Mouse (Mus musculus) MEL (cell line): ENCODE results near the gene Olfr1020. TPM values are rescaled to one million over a fixed set of nuclear protein-coding genes. Genes with fewer than 3 reads are reported as not detected.

Experiments
- DNase-seq: peaks from one replicate; pipeline ENCODE4 v3.0.0; 2011; ENCODE audit warnings: low read depth, low spot score
- H3K27ac ChIP-seq: 2 replicates; pipeline ENCODE4 v1.5.1; 2012; ENCODE audit warnings: low read depth, mild to moderate bottlenecking, control low read depth, low read length, moderate library complexity; ENCODE audit not compliant: control insufficient read depth
- H3K27me3 ChIP-seq, 2 experiments: fragments of 150-350 bp in 1 of 2; sonication (generic) in 1 of 2; 2 replicates each; pipeline ENCODE4 v1.6.1; 2012; ENCODE audit warnings: low read length in 2 of 2, mild to moderate bottlenecking in 2 of 2, improper control_type of control experiment in 1 of 2, moderate library complexity in 1 of 2; ENCODE audit not compliant: insufficient read depth in 2 of 2, control insufficient read depth in 1 of 2
- H3K36me3 ChIP-seq, 2 experiments: 2 replicates each; pipeline ENCODE4 v1.6.1; 2012 to 2014; ENCODE audit warnings: low read length in 2 of 2, improper control_type of control experiment in 1 of 2, inconsistent platforms in 1 of 2, mild to moderate bottlenecking in 1 of 2; ENCODE audit not compliant: insufficient read depth in 2 of 2, control insufficient read depth in 1 of 2
- H3K4me1 ChIP-seq, 2 experiments: fragments of 150-350 bp in 1 of 2; sonication (generic) in 1 of 2; 2 replicates each; pipeline ENCODE4 v1.6.1; 2012; ENCODE audit warnings: low read length in 2 of 2, improper control_type of control experiment in 1 of 2, mild to moderate bottlenecking in 1 of 2; ENCODE audit not compliant: insufficient read depth in 2 of 2, control insufficient read depth in 1 of 2
- H3K4me3 ChIP-seq, 2 experiments: fragments of 150-350 bp in 1 of 2; sonication (generic) in 1 of 2; 2 replicates each; pipeline ENCODE4 v1.5.1; 2012; ENCODE audit warnings: low read depth in 2 of 2, low read length in 2 of 2, mild to moderate bottlenecking in 2 of 2, moderate library complexity in 2 of 2, control low read depth in 1 of 2, improper control_type of control experiment in 1 of 2; ENCODE audit not compliant: control insufficient read depth in 1 of 2, insufficient read depth in 1 of 2
- H3K79me2 ChIP-seq: 2 replicates; pipeline ENCODE4 v1.6.1; 2012; ENCODE audit warnings: mild to moderate bottlenecking, low read length, moderate library complexity; ENCODE audit not compliant: control insufficient read depth, poor library complexity, insufficient read depth
- H3K9ac ChIP-seq: 2 replicates; pipeline ENCODE4 v1.6.1; 2012; ENCODE audit warnings: low read depth, mild to moderate bottlenecking, control low read depth, low read length, moderate library complexity; ENCODE audit not compliant: control insufficient read depth, poor library complexity, severe bottlenecking
- H3K9me3 ChIP-seq: fragments of 150-350 bp; sonication (generic); replicated peaks from 2 replicates; pipeline ENCODE4 v1.6.1; 2012; ENCODE audit warnings: mild to moderate bottlenecking, low read length, improper control_type of control experiment, moderate library complexity; ENCODE audit not compliant: insufficient read depth
- CHD1 ChIP-seq: IDR thresholded peaks from 2 replicates; pipeline ENCODE4 v1.6.1; 2012; ENCODE audit warnings: low read depth, mild to moderate bottlenecking, inconsistent platforms, low read length, improper control_type of control experiment
- CHD2 ChIP-seq: IDR thresholded peaks from 2 replicates; pipeline ENCODE4 v1.6.1; 2011; ENCODE audit warnings: low read length, improper control_type of control experiment
- E2F4 ChIP-seq: IDR thresholded peaks from 2 replicates; pipeline ENCODE4 v1.6.1; 2011; ENCODE audit warnings: low read depth, low read length, improper control_type of control experiment, borderline replicate concordance
- GABPA ChIP-seq: IDR thresholded peaks from 2 replicates; pipeline ENCODE4 v1.6.1; 2012; ENCODE audit warnings: low read depth, mild to moderate bottlenecking, inconsistent platforms, low read length, improper control_type of control experiment, moderate library complexity
- GATA1 ChIP-seq: IDR thresholded peaks from 2 replicates; pipeline ENCODE4 v1.6.1; 2011; ENCODE audit warnings: low read depth, low read length, improper control_type of control experiment
- HCFC1 ChIP-seq: IDR thresholded peaks from 2 replicates; pipeline ENCODE4 v1.6.1; 2012; ENCODE audit warnings: low read depth, mild to moderate bottlenecking, inconsistent platforms, low read length, improper control_type of control experiment, moderate library complexity
- JUND ChIP-seq: IDR thresholded peaks from 2 replicates; pipeline ENCODE4 v1.6.1; 2011; ENCODE audit warnings: low read depth, mild to moderate bottlenecking, improper control_type of control experiment, low read length
- KAT2A ChIP-seq: conservative IDR thresholded peaks from 2 replicates; pipeline ENCODE4 v1.6.1; 2012; ENCODE audit warnings: low read depth, low read length, improper control_type of control experiment, inconsistent platforms
- MAFK ChIP-seq: IDR thresholded peaks from 2 replicates; pipeline ENCODE4 v1.6.1; 2011; ENCODE audit warnings: low read depth, mild to moderate bottlenecking, low read length, improper control_type of control experiment, borderline replicate concordance
- MYB ChIP-seq: IDR thresholded peaks from 2 replicates; pipeline ENCODE4 v1.6.1; 2011; ENCODE audit warnings: mild to moderate bottlenecking, low read depth, low read length, improper control_type of control experiment
- MYC ChIP-seq: IDR thresholded peaks from 2 replicates; pipeline ENCODE4 v1.6.1; 2011; ENCODE audit warnings: low read depth, mild to moderate bottlenecking, low read length, improper control_type of control experiment, moderate library complexity
- POLR2AphosphoS2 ChIP-seq: IDR thresholded peaks from 2 replicates; pipeline ENCODE4 v1.6.1; 2011; ENCODE audit warnings: low read length, improper control_type of control experiment
- RAD21 ChIP-seq: IDR thresholded peaks from 2 replicates; pipeline ENCODE4 v1.6.1; 2011; ENCODE audit warnings: mild to moderate bottlenecking, low read depth, low read length, improper control_type of control experiment
- SIN3A ChIP-seq: IDR thresholded peaks from 2 replicates; pipeline ENCODE4 v1.6.1; 2012; ENCODE audit warnings: low read length, improper control_type of control experiment, inconsistent platforms
- TAL1 ChIP-seq: IDR thresholded peaks from 2 replicates; pipeline ENCODE4 v1.6.1; 2012; ENCODE audit warnings: mild to moderate bottlenecking, inconsistent platforms, low read length, moderate library complexity, mixed read lengths
- TCF12 ChIP-seq: IDR thresholded peaks from 2 replicates; pipeline ENCODE4 v1.6.1; 2014; ENCODE audit warnings: low read depth, mild to moderate bottlenecking, inconsistent platforms, low read length, improper control_type of control experiment, moderate library complexity
- USF2 ChIP-seq, 2 experiments: IDR thresholded peaks; 2 replicates each; pipeline ENCODE4 v1.6.1; 2011 to 2012; ENCODE audit warnings: improper control_type of control experiment in 2 of 2, low read length in 2 of 2, borderline replicate concordance in 1 of 2, inconsistent platforms in 1 of 2, low read depth in 1 of 2, mild to moderate bottlenecking in 1 of 2; ENCODE audit not compliant: insufficient read depth in 1 of 2
- ZC3H11A ChIP-seq: IDR thresholded peaks from 2 replicates; pipeline ENCODE4 v1.6.1; 2012; ENCODE audit warnings: low read depth, mild to moderate bottlenecking, inconsistent platforms, low read length, improper control_type of control experiment
- ZKSCAN1 ChIP-seq: IDR thresholded peaks from 2 replicates; pipeline ENCODE4 v1.6.1; 2012; ENCODE audit warnings: low read depth, mild to moderate bottlenecking, inconsistent platforms, low read length, improper control_type of control experiment, moderate library complexity
- ZMIZ1 ChIP-seq: IDR thresholded peaks from 2 replicates; pipeline ENCODE4 v1.6.1; 2012; ENCODE audit warnings: low read depth, mild to moderate bottlenecking, inconsistent platforms, low read length, improper control_type of control experiment, moderate library complexity
- polyA plus RNA-seq, 2 experiments: library from polyadenylated mRNA; stranded (reverse) in 1 of 2; unstranded in 1 of 2; fragments of >175 nt in 1 of 2; fragments of >200 nt in 1 of 2; gene quantifications; 2 replicates each; pipeline versions ENCODE4 v1.2.1 to v1.2.4; 2012; ENCODE audit warnings: low replicate concordance in 2 of 2, low read depth in 1 of 2; ENCODE audit not compliant: insufficient read length in 2 of 2, insufficient read depth in 1 of 2, missing spikeins in 1 of 2
- total RNA-seq: library from RNA; depleted of rRNA; stranded (reverse); fragments of 300-350 nt; gene quantifications from 2 replicates; pipeline ENCODE4 v1.2.3, GENCODE M21; 2012

Olfr1020 gene
- total and polyA plus RNA-seq, 3 experiments, result not detected

DNA sequence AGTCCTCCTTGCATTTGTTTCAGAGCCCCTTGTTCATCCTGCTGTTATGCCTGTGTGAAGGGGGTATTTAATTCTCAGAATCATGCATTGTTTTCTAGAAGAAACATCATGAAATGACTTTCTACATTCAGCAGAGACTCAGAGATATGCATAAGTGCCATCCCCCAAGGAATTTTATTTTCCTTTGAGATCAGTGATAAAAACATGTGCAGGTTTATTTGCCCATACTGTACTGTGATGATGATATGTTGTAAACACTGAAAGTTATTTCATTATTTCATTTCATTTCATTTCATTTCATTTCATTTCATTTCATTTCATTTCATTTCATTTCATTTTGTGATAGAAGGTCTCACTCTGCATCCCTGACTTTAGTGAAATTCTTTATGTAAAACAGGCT lies 1.4 kb upstream of the Olfr1020 start, which contains the start of gene Olfr1019:
Gene Olfr1019 (minus strand): TSS at position 101 of the 400 bp plus-strand sequence.
- Histone ChIP-seq H3K4me1 (no peaks in the 10 kb centered on the region), H3K9ac (no peak within 1 kb of the TSS), H3K9me3 (no peaks in the 10 kb centered on the region), H3K4me3 (no peak within 1 kb of the TSS), H3K27ac (no peak within 1 kb of the TSS), H3K36me3 (no peaks in the 10 kb centered on the region), H3K79me2 (no peaks in the 10 kb centered on the region), H3K27me3 (no peaks in the 10 kb centered on the region)
- TF ChIP-seq ZC3H11A, result no peak
- TF ChIP-seq HCFC1, result no peak
- no peak for TF ChIP-seq MAFK
- no peak for TF ChIP-seq CHD1
- no peak for TF ChIP-seq MYB
- no peak for TF ChIP-seq JUND
- no peak for TF ChIP-seq E2F4
- no peak for TF ChIP-seq RAD21
- TF ChIP-seq CHD2, result no peak
- TF ChIP-seq GATA1, result no peak
- no peak for TF ChIP-seq KAT2A
- DNase-seq, result no peak

DNA sequence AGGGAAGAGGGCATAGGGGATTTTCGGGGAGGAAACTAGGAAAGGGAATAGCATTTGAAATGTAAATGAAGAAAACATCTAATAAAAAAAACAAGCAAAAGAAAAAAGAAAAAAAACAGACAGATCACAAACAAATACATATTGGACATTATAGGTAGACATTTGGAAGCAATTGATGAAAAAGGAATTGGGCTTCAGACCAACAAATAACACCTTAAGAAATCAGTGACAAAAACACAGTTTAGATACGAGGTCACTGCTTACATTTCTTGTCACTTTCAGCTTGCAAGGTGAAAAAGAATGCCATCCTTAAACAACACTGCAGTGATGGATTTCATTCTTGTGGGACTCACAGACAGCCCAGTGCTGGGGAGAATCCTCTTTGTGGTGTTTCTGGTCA lies 21.5 kb downstream of the Olfr1020 start, which contains the start of gene Olfr1022:
Gene Olfr1022 (plus strand): TSS at position 301 of the 400 bp plus-strand sequence.
- Histone ChIP-seq H3K9me3 (no peaks in the 10 kb centered on the region), H3K4me1 (no peaks in the 10 kb centered on the region), H3K27me3 (no peaks in the 10 kb centered on the region), H3K27ac (no peak within 1 kb of the TSS), H3K4me3 (no peak within 1 kb of the TSS), H3K36me3 (no peaks in the 10 kb centered on the region), H3K9ac (no peak within 1 kb of the TSS), H3K79me2 (no peaks in the 10 kb centered on the region)
- TF ChIP-seq TCF12 (no peak), USF2 (IDR thresholded peaks at IDR 0.05; ENCODE audit: borderline replicate concordance in 1 of 2, insufficient read depth in 1 of 2, low read depth in 1 of 2, low read length in 2 of 2) (no peak), GABPA (no peak), MAFK (no peak), ZC3H11A (no peak), MYB (no peak), MYC (no peak), CHD2 (no peak), ZMIZ1 (no peak)
- no peak for DNase-seq

DNA sequence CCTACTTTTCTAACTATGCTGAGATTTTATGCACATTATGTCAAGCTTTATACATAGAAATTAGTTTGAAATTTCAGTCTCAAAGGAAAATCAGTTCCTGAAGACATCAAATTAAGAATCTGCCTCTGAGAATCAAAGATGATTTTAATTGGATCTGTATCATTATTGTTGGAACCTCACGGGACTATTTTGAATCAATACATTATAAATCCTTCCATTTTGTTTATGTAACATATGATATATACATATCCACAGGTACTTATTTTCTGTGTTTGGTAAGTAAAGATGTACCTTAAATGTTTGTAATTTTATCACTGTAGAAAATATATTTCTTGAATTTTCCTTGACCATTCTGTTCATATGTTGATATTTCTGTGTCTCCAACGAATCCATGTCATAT lies 38.5 kb downstream of the Olfr1020 start, which contains the start of gene Olfr1023:
Gene Olfr1023 (plus strand): TSS at position 301 of the 400 bp plus-strand sequence.
- TF ChIP-seq ZKSCAN1, result no peak
- TF ChIP-seq POLR2AphosphoS2, result no peak
- no peak for TF ChIP-seq TCF12
- no peak for TF ChIP-seq GATA1
- no peak for TF ChIP-seq CHD2
- no peak for TF ChIP-seq SIN3A
- TF ChIP-seq RAD21, result no peak
- no peak for TF ChIP-seq GABPA
- TF ChIP-seq TAL1, result no peak
- no peak for TF ChIP-seq MYB
- Histone ChIP-seq H3K9ac (no peak within 1 kb of the TSS), H3K9me3 (no peaks in the 10 kb centered on the region), H3K79me2 (no peaks in the 10 kb centered on the region), H3K27me3 (no peaks in the 10 kb centered on the region), H3K27ac (no peak within 1 kb of the TSS), H3K4me1 (no peaks in the 10 kb centered on the region), H3K4me3 (no peak within 1 kb of the TSS), H3K36me3 (no peaks in the 10 kb centered on the region)
- DNase-seq, result no peak
